Mouse (Mus musculus) layer of hippocampus, adult 9-10 months (tissue): ENCODE data around the gene Senp8.

Experiments
- DNase-seq: peaks from one replicate; pipeline ENCODE4 v3.0.0; 2022; ENCODE audit warnings: low spot score

Senp8 gene

GRCm38 (mm10) chr9:59716275-59716898, 34.1 kb downstream of the Senp8 start:
- DNase-seq: no peak

DNA sequence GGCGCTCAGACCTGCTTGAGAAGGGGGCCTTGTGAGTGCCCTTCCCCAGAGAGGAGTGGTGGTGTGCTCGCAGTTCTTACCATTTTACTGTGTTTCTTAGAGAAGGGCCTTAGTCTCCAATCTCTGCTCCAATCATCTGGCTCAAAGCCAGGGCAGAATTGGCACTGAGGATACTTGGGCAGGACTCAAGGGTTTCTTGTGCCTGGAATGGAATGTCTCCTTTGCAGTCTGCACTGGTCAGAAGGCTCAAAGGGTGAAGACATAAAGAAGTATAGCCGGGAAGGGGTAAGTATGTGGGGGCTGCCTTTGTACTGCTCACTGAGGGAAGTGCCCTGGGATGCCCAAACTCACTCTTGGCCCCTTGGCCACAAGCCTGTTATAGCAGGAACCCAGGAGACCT, 41.3 kb downstream of the Senp8 start:
- no peak for DNase-seq

DNA sequence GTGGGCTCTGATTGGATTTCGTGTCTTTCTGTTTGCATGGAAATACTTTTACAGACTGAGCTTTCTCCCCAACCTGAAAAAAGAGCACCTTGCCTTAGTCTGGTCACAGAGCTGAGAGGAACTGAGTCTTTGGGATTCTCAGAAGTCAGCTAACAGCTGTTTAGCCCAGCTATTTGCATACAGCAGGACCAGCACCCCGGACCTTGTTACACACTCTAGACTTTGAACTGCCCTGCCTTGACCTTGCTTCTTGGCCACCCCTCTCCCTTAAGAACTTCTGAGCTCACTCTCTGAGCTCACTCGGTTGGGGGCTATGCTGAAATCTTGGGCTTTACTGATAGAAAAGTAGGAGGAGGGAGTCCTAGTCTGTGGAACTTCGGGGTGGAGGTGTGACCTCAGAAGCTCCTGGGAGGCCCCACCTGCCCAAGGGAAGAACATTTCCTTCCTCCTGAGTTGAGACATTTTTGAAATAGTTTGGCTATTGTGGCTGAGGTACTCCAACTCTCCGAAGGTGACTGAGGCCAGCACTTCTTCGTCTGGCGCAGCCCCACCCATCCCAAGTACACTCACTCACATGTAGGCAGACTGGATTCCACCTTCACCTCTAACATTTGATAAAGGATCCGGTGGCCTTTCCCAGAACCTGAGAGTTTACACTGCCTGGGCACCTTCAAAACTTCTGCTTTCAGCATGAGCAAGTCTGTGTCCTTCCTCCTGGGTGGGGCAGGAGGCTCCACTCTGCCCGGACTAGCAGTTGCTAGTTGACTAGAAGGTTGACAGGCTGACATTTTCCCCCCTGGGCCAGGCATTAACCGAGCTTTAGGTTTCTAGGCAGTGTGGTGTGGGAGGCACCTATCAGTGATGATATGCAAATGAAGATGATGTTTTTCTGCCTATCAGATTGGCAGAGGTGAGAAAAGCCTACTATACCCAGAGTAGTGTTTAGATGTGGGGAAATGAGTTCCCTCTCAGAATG, 43.4 kb downstream of the Senp8 start:
- DNase-seq: no peak

DNA sequence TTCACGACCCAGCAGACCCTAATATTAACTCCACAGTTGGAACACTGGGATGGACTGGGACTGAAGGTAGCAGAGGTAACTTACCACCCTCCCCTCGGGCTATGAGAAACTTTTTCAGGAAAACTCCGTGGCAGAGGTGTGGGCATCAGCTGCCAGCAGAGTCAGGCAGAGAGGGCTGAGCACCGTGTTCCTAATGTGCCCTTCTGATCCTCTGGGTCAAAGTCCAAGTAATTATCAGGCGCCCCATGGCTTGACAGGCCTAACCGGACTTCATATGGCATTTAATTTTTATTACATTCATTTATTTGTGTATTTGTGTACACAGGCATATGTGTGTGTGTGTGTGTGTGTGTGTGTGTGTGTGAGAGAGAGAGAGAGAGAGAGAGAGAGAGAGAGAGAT, 47.4 kb downstream of the Senp8 start:
- DNase-seq: no peak

DNA sequence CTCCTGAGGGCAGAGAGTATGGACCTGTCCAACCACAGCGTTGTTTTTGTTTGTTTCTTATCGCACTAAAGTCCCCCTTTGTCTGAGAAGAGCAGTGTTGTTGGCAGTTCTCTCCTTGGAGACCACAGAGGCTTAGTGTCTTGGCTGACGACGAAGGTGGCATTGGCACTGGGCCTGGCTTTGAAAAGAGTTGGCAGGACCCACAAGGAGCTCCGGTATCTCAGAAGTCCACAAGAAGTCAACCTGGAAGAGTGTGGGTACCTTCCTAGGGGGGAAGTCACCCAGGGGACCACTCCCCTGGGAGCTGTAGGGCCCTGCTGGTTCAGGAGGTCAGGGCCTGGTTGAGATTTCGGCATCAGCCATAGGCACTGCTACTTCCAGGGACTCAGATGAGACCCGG, 49.4 kb downstream of the Senp8 start:
- DNase-seq: no peak

GRCm38 (mm10) chr9:59696381-59696780, 54.1 kb downstream of the Senp8 start:
- DNase-seq: no peak

DNA sequence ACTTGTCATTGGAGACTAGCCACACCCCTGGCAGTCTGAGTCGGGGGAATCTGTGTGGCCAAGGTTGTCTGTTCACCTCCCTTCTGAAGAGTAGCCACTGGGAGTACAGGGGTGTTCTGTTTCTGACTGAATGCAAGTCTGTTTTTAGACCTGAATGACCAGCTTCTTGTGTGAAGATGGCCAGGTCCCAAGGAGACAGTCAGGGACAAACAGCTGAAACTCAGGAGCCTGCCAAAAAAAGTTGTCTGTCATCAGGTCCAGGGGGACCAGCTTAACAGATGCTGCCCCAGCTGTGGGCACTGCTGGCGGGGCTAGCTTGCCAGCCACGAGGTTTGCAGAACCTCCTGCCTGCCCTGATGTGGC, 55.1 kb downstream of the Senp8 start:
- no peak for DNase-seq

GRCm38 (mm10) chr9:59694571-59695450, 55.7 kb downstream of the Senp8 start:
- DNase-seq: no peak

- DNase-seq: no peak
Observed at GRCm38 (mm10) chr9:59692145-59692544, 58.4 kb downstream of the Senp8 start.

GRCm38 (mm10) chr9:59691635-59692094, 58.8 kb downstream of the Senp8 start:
- peak; percentile 53 for DNase-seq

GRCm38 (mm10) chr9:59687416-59688046, 63.0 kb downstream of the Senp8 start:
- no peak for DNase-seq
